Mouse (Mus musculus): ENCODE results near the gene Ric8b.

DNA sequence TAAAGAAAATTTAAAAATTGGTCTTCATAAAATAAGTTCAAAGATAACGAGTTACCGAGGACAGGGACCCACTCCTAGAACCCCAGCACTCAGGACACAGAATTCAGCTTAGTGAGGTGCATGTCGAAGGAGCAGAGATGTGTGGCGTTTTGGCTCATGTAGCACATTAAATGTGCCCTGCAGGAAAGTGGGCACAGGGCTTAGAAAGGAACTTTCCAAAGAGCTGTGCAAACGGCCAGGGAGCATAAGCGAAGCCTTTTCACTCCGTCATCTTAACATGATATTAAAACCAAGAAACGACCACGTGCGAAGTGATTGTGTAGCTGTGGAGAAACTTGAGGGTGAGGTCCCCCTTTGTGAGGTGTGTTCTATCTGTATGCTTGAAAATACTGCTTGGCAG, 36.8 kb downstream of the Ric8b start:
- TF ChIP-seq POLR2A (IDR thresholded peaks at IDR 0.05; ENCODE audit: low read depth, low read length) = no peak
- TF ChIP-seq CTCF (IDR thresholded peaks at IDR 0.05; ENCODE audit: extremely low read depth, insufficient read depth, insufficient read length, insufficient replicate concordance) = no peak

All from spleen, adult 2 months (tissue).